8 mouse cellular contexts compared by ENCODE assay signal in the genomic region with DNA sequence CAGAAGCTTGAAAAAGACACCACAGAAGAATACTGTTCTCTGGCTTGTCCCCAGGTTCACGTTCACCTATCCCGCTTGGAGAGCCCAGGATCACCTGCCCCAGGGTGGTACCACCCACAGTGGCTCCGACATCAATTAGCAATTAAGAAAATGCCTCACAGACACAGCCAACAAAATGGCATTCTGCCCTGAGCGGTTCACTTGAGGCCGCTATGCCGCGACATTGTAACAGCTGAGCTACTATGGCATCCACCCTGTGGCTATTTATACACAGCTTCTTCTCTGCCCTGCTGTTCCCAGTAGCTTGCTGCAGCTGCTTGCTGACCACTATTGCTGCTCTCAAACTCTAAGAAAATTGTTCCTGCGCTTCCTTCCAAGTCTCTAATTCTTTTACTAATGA. TPM values are rescaled to one million over a fixed set of nuclear protein-coding genes. Genes with fewer than 3 reads are reported as not detected.
A peak's percentile ranks its signal among the peaks of the same experiment; 100 is the strongest.
DNase-seq lines count a peak whose midpoint lies in the region; ATAC-seq lines count a peak whose summit lies in the region.

No protein-coding gene starts in this region.

- H3K36me3 ChIP-seq in kidney, embryonic 16.5 days (ENCODE audit: insufficient read depth, low read length) = no peaks in the 10 kb centered on the region
- no peaks in the 10 kb centered on the region for H3K36me3 ChIP-seq in kidney, embryonic 15.5 days
- H3K36me3 ChIP-seq in neural tube, embryonic 15.5 days = no peaks in the 10 kb centered on the region

- H3K27me3 ChIP-seq in kidney, embryonic 16.5 days (ENCODE audit: insufficient read depth, low read length) = peaks cover 41% of the 10 kb centered on the region
- H3K27me3 ChIP-seq in kidney, embryonic 15.5 days = peaks cover 54% of the 10 kb centered on the region
- H3K27me3 ChIP-seq in neural tube, embryonic 15.5 days (replicated peaks) = peaks cover 18% of the 10 kb centered on the region

- peaks cover 12% of the 10 kb centered on the region for H3K4me1 ChIP-seq in kidney, embryonic 16.5 days (ENCODE audit: insufficient read depth, low read length)
- H3K4me1 ChIP-seq in kidney, embryonic 15.5 days = peaks cover 18% of the 10 kb centered on the region
- H3K4me1 ChIP-seq in neural tube, embryonic 15.5 days = peaks cover 23% of the 10 kb centered on the region

- no peak overlapping the region for H3K27ac ChIP-seq in kidney, embryonic 16.5 days (ENCODE audit: low read length)
- no peak overlapping the region for H3K27ac ChIP-seq in kidney, embryonic 15.5 days
- no peak overlapping the region for H3K27ac ChIP-seq in neural tube, embryonic 15.5 days (replicated peaks)

- WGBS in kidney, embryonic 16.5 days = 10% methylated on average over 8 of the region's 8 CpGs
- 5% methylated on average over 8 of the region's 8 CpGs for WGBS in kidney, embryonic 15.5 days
- 6% methylated on average over 8 of the region's 8 CpGs for WGBS in neural tube, embryonic 15.5 days

- H3K4me2 ChIP-seq in kidney, embryonic 16.5 days (replicated peaks; ENCODE audit: low read depth, low read length) = no peak overlapping the region; the same call in 1 of the 2 replicates
- peak overlapping the region; percentile 62 for H3K4me2 ChIP-seq in kidney, embryonic 15.5 days
- peak overlapping the region; percentile 73 for H3K4me2 ChIP-seq in neural tube, embryonic 15.5 days

- DNase-seq in kidney, adult 11 months = peak; percentile 51
- peak; percentile 61 to 63 for DNase-seq in cerebellum, postnatal 10 days
- DNase-seq in heart, adult 8-10 months (ENCODE audit: low spot score) = peak; percentile 26
- no peak for DNase-seq in liver
- no peak for DNase-seq in adrenal gland, adult 8-10 months

- H3K4me3 ChIP-seq in kidney, embryonic 16.5 days (ENCODE audit: low read length) = no peak overlapping the region
- H3K4me3 ChIP-seq in kidney, embryonic 15.5 days (replicated peaks) = no peak overlapping the region
- peak overlapping the region; percentile 35; the same call in 1 of the 2 replicates for H3K4me3 ChIP-seq in neural tube, embryonic 15.5 days (replicated peaks)

- no peak for ATAC-seq in kidney, embryonic 16.5 days (ENCODE audit: low FRiP score, low TSS enrichment)
- no peak for ATAC-seq in kidney, embryonic 15.5 days (replicated peaks; ENCODE audit: low FRiP score)
- ATAC-seq in neural tube, embryonic 15.5 days (ENCODE audit: low FRiP score) = no peak

- no peaks in the 10 kb centered on the region for H3K9me3 ChIP-seq in kidney, embryonic 16.5 days (ENCODE audit: low read length)
- H3K9me3 ChIP-seq in kidney, embryonic 15.5 days (replicated peaks) = no peaks in the 10 kb centered on the region
- H3K9me3 ChIP-seq in neural tube, embryonic 15.5 days (replicated peaks) = no peaks in the 10 kb centered on the region

- no peak overlapping the region for H3K9ac ChIP-seq in kidney, embryonic 16.5 days (replicated peaks; ENCODE audit: low read length)
- no peak overlapping the region for H3K9ac ChIP-seq in kidney, embryonic 15.5 days
- H3K9ac ChIP-seq in neural tube, embryonic 15.5 days (replicated peaks) = no peak overlapping the region

RNA-seq across cellular contexts. Expression of a gene that starts 52.5 kb away (rescaled TPM):
- 124 and 131 TPM in 2 replicates for polyA plus RNA-seq in kidney, embryonic 16.5 days (2015; fragmentation: Nextera tagmentation; extraction: Ambion mirVana)
- 10 to 100 TPM; 43.6 to 51.5 (median 47.4) TPM for total RNA-seq in heart, adult 8-10 months (2022)
- 130 TPM in 2 replicates for polyA plus RNA-seq in kidney, embryonic 15.5 days (2015; fragmentation: Nextera tagmentation; extraction: Ambion mirVana)
- polyA plus RNA-seq in neural tube, embryonic 15.5 days (2015; fragmentation: Nextera tagmentation; extraction: Ambion mirVana) = 74.6 and 92.6 TPM in 2 replicates
- total RNA-seq in adrenal gland, adult 8-10 months (2022) = 10 to 100 TPM; 82.8 to 94.0 (median 84.4) TPM

RNA-seq across cellular contexts. Expression of a gene that starts 53.4 kb away (rescaled TPM):
- polyA plus RNA-seq in kidney, embryonic 16.5 days (2015; fragmentation: Nextera tagmentation; extraction: Ambion mirVana) = 5.0 and 5.1 TPM in 2 replicates
- 10 to 100 TPM; 10.6 to 14.1 (median 11.9) TPM for total RNA-seq in heart, adult 8-10 months (2022)
- 5.1 and 5.5 TPM in 2 replicates for polyA plus RNA-seq in kidney, embryonic 15.5 days (2015; fragmentation: Nextera tagmentation; extraction: Ambion mirVana)
- polyA plus RNA-seq in neural tube, embryonic 15.5 days (2015; fragmentation: Nextera tagmentation; extraction: Ambion mirVana) = 6.2 and 6.5 TPM in 2 replicates
- 10 to 100 TPM; 22.6 to 24.5 (median 23.7) TPM for total RNA-seq in adrenal gland, adult 8-10 months (2022)

Comparison
In these comparisons a context has a peak if more than half of its experiments do, and no peak if none do; other contexts are left out.
1. DNase-seq: peak in kidney, adult 11 months (single experiment), cerebellum, postnatal 10 days (2 of 2) and heart, adult 8-10 months (single experiment); none in liver (single experiment) and adrenal gland, adult 8-10 months (single experiment).